ENCODE assay signal across 18 mouse cellular contexts in genomic region chr10:99748009-99748408, GRCm38 (mm10). TPM values are rescaled to one million over a fixed set of nuclear protein-coding genes. Genes with fewer than 3 reads are reported as not detected.
A peak's percentile ranks its signal among the peaks of the same experiment; 100 is the strongest.
DNase-seq lines count a peak whose midpoint lies in the region; ATAC-seq and TF ChIP-seq lines count a peak whose summit lies in the region.
"Had no signal": no experiment of that assay in that cellular context is flagged by ENCODE, and none has a peak within 500 bp of the region (broad histone marks: within the 10 kb centered on the region; RNA-seq: fewer than 3 reads in every experiment).

No protein-coding gene starts in this region.

- H3K27me3 ChIP-seq in heart, embryonic 11.5 days (ENCODE audit: control insufficient read depth, insufficient read depth, low read length), result no peaks in the 10 kb centered on the region
- H3K27me3 ChIP-seq in lung, postnatal 0 days (replicated peaks; ENCODE audit: insufficient read depth, low read length), result no peaks in the 10 kb centered on the region
- H3K27me3 ChIP-seq in hindbrain, embryonic 16.5 days (replicated peaks; ENCODE audit: control insufficient read depth, insufficient read depth, low read length), result no peaks in the 10 kb centered on the region
- H3K27me3 ChIP-seq: embryonic facial prominence, embryonic 13.5 days; neural tube, embryonic 13.5 days had no signal

- H3K36me3 ChIP-seq in heart, embryonic 11.5 days (ENCODE audit: control insufficient read depth, insufficient read depth, low read length), result no peaks in the 10 kb centered on the region
- no peaks in the 10 kb centered on the region for H3K36me3 ChIP-seq in lung, postnatal 0 days (ENCODE audit: insufficient read depth, low read length)
- no peaks in the 10 kb centered on the region for H3K36me3 ChIP-seq in hindbrain, embryonic 16.5 days (ENCODE audit: control insufficient read depth, insufficient read depth, low read length)
- H3K36me3 ChIP-seq: embryonic facial prominence, embryonic 13.5 days; neural tube, embryonic 13.5 days had no signal

- H3K27ac ChIP-seq in heart, embryonic 11.5 days (ENCODE audit: low read depth, low read length), result no peak overlapping the region
- H3K27ac ChIP-seq in lung, postnatal 0 days (ENCODE audit: low read length), result peak overlapping the region; percentile 65; the same call in 1 of the 2 replicates
- no peak overlapping the region for H3K27ac ChIP-seq in hindbrain, embryonic 16.5 days (ENCODE audit: low read depth, low read length)
- H3K27ac ChIP-seq: embryonic facial prominence, embryonic 13.5 days; neural tube, embryonic 13.5 days had no signal

- no peak for TF ChIP-seq CTCF in lung, postnatal 0 days (IDR thresholded peaks at IDR 0.05)

- no peak overlapping the region for H3K4me2 ChIP-seq in heart, embryonic 11.5 days
- no peak overlapping the region for H3K4me2 ChIP-seq in lung, postnatal 0 days (replicated peaks; ENCODE audit: low read depth, low read length)
- no peak overlapping the region for H3K4me2 ChIP-seq in hindbrain, embryonic 16.5 days (ENCODE audit: low read length)
- H3K4me2 ChIP-seq: embryonic facial prominence, embryonic 13.5 days; neural tube, embryonic 13.5 days had no signal

- H3K9me3 ChIP-seq in heart, embryonic 11.5 days (replicated peaks; ENCODE audit: control insufficient read depth, low read length), result no peaks in the 10 kb centered on the region
- no peaks in the 10 kb centered on the region for H3K9me3 ChIP-seq in lung, postnatal 0 days (ENCODE audit: low read length)
- no peaks in the 10 kb centered on the region for H3K9me3 ChIP-seq in hindbrain, embryonic 16.5 days (ENCODE audit: control insufficient read depth, low read length)
- H3K9me3 ChIP-seq: embryonic facial prominence, embryonic 13.5 days; neural tube, embryonic 13.5 days had no signal

- 42% methylated on average over 2 of the region's 2 CpGs for WGBS in heart, embryonic 11.5 days (ENCODE audit: insufficient replicate concordance)
- 46% methylated on average over 2 of the region's 2 CpGs for WGBS in lung, postnatal 0 days
- 76% methylated on average over 2 of the region's 2 CpGs for WGBS in hindbrain, embryonic 16.5 days

- H3K9ac ChIP-seq in heart, embryonic 11.5 days (ENCODE audit: low read depth, low read length), result no peak overlapping the region
- no peak overlapping the region for H3K9ac ChIP-seq in lung, postnatal 0 days (replicated peaks; ENCODE audit: low read depth)
- H3K9ac ChIP-seq in hindbrain, embryonic 16.5 days (ENCODE audit: low read depth, low read length), result no peak overlapping the region
- H3K9ac ChIP-seq: embryonic facial prominence, embryonic 13.5 days; neural tube, embryonic 13.5 days had no signal

- no peaks in the 10 kb centered on the region for H3K4me1 ChIP-seq in heart, embryonic 11.5 days (ENCODE audit: control insufficient read depth, insufficient read depth, low read length)
- no peaks in the 10 kb centered on the region for H3K4me1 ChIP-seq in lung, postnatal 0 days (ENCODE audit: insufficient read depth, low read depth, low read length)
- H3K4me1 ChIP-seq in hindbrain, embryonic 16.5 days (ENCODE audit: control insufficient read depth, insufficient read depth, low read depth, low read length), result no peaks in the 10 kb centered on the region
- H3K4me1 ChIP-seq: embryonic facial prominence, embryonic 13.5 days; neural tube, embryonic 13.5 days had no signal

- DNase-seq in heart, adult 11 months, result peak; percentile 96
- DNase-seq in lung, postnatal 0 days (ENCODE audit: low spot score), result peak; percentile 62
- no peak for DNase-seq in lung, postnatal 14 days
- DNase-seq in heart, postnatal 10 days, result peak; percentile 26 to 40
- DNase-seq in urinary bladder, adult 2 months (ENCODE audit: low spot score), result no peak
- DNase-seq: adrenal gland, postnatal 10 days; cerebellum, postnatal 25 days; layer of hippocampus, adult 9-11 months; thymus, postnatal 36 days had no signal

- no peak for ATAC-seq in heart, embryonic 11.5 days (replicated peaks; ENCODE audit: insufficient number of reproducible peaks, low FRiP score, low TSS enrichment)
- ATAC-seq in lung, postnatal 0 days, result peak; percentile 90
- ATAC-seq in hindbrain, embryonic 16.5 days, result no peak

- intact Hi-C loops in heart, postnatal 10 days (cut with DNase I), result loop anchor here (10.0 kb wide), 3 partner anchors 103 to 297 kb away; partner anchors contain the start of gene Kitl

- H3K4me3 ChIP-seq in heart, embryonic 11.5 days (ENCODE audit: low read depth, low read length), result no peak overlapping the region
- H3K4me3 ChIP-seq in lung, postnatal 0 days (ENCODE audit: low read depth, low read length), result no peak overlapping the region
- no peak overlapping the region for H3K4me3 ChIP-seq in hindbrain, embryonic 16.5 days (ENCODE audit: low read length)
- H3K4me3 ChIP-seq: embryonic facial prominence, embryonic 13.5 days; neural tube, embryonic 13.5 days had no signal

- TF ChIP-seq EP300 in lung, postnatal 0 days (IDR thresholded peaks at IDR 0.05), result peak; percentile 89

RNA-seq across cellular contexts. Expression of gene Csl, which starts 11.4 kb away (rescaled TPM):
- 0.10 and 0.14 TPM in 2 replicates for polyA plus RNA-seq in heart, embryonic 11.5 days (2014; fragmentation: Nextera tagmentation; extraction: Ambion mirVana)
- polyA plus RNA-seq in lung, postnatal 0 days (2015; fragmentation: Nextera tagmentation; extraction: Ambion mirVana), result 0.08 TPM in 1 of 2 replicates, not detected in the other
- 1 to 10 TPM; 2.5 to 3.4 TPM for total RNA-seq in heart, postnatal 10 days (2021)
- polyA plus RNA-seq in urinary bladder, adult 2 months (2012; rRNA removed), result not detected in 2 replicates
- polyA plus RNA-seq in hindbrain, embryonic 16.5 days (2015; fragmentation: Nextera tagmentation; extraction: Ambion mirVana), result 0.60 TPM in 1 of 2 replicates, not detected in the other
- total RNA-seq: ES-E14; liver, adult 2 months; megakaryocyte progenitor cell, adult 5-6 weeks; midbrain, postnatal 0 days had no signal
- polyA plus RNA-seq: embryonic facial prominence, embryonic 13.5 days; midbrain, postnatal 0 days; stomach, embryonic 14.5 days had no signal

Comparison
In these comparisons a context has a peak if more than half of its experiments do, and no peak if none do; other contexts are left out.
1. DNase-seq: peak in heart, adult 11 months (single experiment), lung, postnatal 0 days (single experiment) and heart, postnatal 10 days (2 of 2); none in lung, postnatal 14 days (single experiment) and urinary bladder, adult 2 months (single experiment).